Mouse (Mus musculus) ES-Bruce4 (cell line): Measurements from ENCODE around the gene Orc3.

Source experiments
- CTCF ChIP-seq: IDR thresholded peaks from one replicate; pipeline ENCODE4 v1.8.1; 2011; ENCODE audit warnings: low read depth, low read length
- EP300 ChIP-seq: IDR thresholded peaks from 2 replicates; pipeline ENCODE4 v1.6.1; 2011; ENCODE audit warnings: low read depth, low read length; ENCODE audit not compliant: insufficient read depth
- POLR2A ChIP-seq: IDR thresholded peaks from one replicate; pipeline ENCODE4 v1.8.1; 2011; ENCODE audit warnings: low read length; ENCODE audit not compliant: insufficient read depth

GRCm38 (mm10) chr4:34637851-34638250 is 23.1 kb upstream of the Orc3 start:
- TF ChIP-seq POLR2A = no peak
- no peak for TF ChIP-seq CTCF
- no peak for TF ChIP-seq EP300
